In the genomic region with DNA sequence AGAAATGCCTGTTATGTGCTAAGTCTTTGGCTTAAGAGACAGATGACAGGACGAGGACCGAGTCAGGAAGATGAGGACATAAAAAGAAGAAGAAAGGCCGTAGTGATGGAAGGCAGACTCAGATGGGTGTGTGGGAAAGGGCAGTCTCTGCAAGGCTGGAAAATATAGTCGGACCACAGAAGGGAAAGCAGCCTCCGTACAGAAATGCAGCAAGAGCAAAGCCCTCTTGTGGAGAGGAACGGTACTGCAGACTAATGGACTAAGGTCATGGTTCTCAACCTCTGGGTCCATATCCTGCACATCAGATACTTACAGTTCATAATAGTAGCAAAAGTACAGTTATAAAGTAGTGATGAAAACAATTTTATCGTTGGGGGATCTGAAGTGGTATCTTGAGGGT, we compare ENCODE assay signal across 9 mouse cellular contexts. TPM values are rescaled to one million over a fixed set of nuclear protein-coding genes. Genes with fewer than 3 reads are reported as not detected.
DNase-seq lines count a peak whose midpoint lies in the region; ATAC-seq and TF ChIP-seq lines count a peak whose summit lies in the region.
"Had no signal": no experiment of that assay in that cellular context is flagged by ENCODE, and none has a peak within 500 bp of the region (broad histone marks: within the 10 kb centered on the region; RNA-seq: fewer than 3 reads in every experiment).

No protein-coding gene starts in this region.

- no peak overlapping the region for H3K9ac ChIP-seq in midbrain, embryonic 11.5 days (ENCODE audit: low read length)
- no peak overlapping the region for H3K9ac ChIP-seq in midbrain, embryonic 13.5 days (replicated peaks)
- H3K9ac ChIP-seq: hindbrain, embryonic 15.5 days had no signal

- no peak for ATAC-seq in cerebellum, adult (ENCODE audit: insufficient number of reproducible peaks, low FRiP score, low TSS enrichment)
- no peak for ATAC-seq in midbrain, embryonic 11.5 days (ENCODE audit: low FRiP score)
- ATAC-seq in midbrain, embryonic 13.5 days, result no peak
- ATAC-seq in neutrophil, adult 5-6 weeks (ENCODE audit: extremely low read depth, insufficient number of reproducible peaks, low FRiP score, poor library complexity, severe bottlenecking), result peak; percentile 28; the same call in 1 of the 2 replicates

- no peaks in the 10 kb centered on the region; the same call in 1 of the 2 replicates for H3K9me3 ChIP-seq in midbrain, embryonic 11.5 days (ENCODE audit: control insufficient read depth, low read length)
- H3K9me3 ChIP-seq in midbrain, embryonic 13.5 days, result no peaks in the 10 kb centered on the region

- H3K4me1 ChIP-seq in midbrain, embryonic 11.5 days (ENCODE audit: control insufficient read depth, insufficient read depth, low read length), result no peaks in the 10 kb centered on the region
- H3K4me1 ChIP-seq in midbrain, embryonic 13.5 days (replicated peaks), result no peaks in the 10 kb centered on the region
- no peaks in the 10 kb centered on the region for H3K4me1 ChIP-seq in embryonic fibroblast, embryonic 13.5 days (ENCODE audit: control insufficient read depth, insufficient read depth, low read length)
- H3K4me1 ChIP-seq: hindbrain, embryonic 15.5 days had no signal

- DNase-seq in cerebellum, adult 11 months, result peak; percentile 9
- peak; percentile 96 for DNase-seq in midbrain, embryonic 11.5 days (ENCODE audit: low spot score, missing footprints)
- DNase-seq in adrenal gland, postnatal 25 days, result peak; percentile 21
- DNase-seq in kidney, postnatal 4 days, result peak; percentile 64 to 76

- no peak overlapping the region for H3K27ac ChIP-seq in midbrain, embryonic 11.5 days (ENCODE audit: low read depth, low read length)
- H3K27ac ChIP-seq in midbrain, embryonic 13.5 days, result no peak overlapping the region
- no peak overlapping the region for H3K27ac ChIP-seq in embryonic fibroblast, embryonic 13.5 days (ENCODE audit: insufficient read depth, low read length)
- H3K27ac ChIP-seq: hindbrain, embryonic 15.5 days had no signal

- TF ChIP-seq POLR2A in embryonic fibroblast, embryonic 13.5 days (IDR thresholded peaks at IDR 0.05; ENCODE audit: low read depth, low read length), result no peak

- no peak overlapping the region for H3K4me2 ChIP-seq in midbrain, embryonic 11.5 days
- H3K4me2 ChIP-seq in midbrain, embryonic 13.5 days (replicated peaks), result no peak overlapping the region
- H3K4me2 ChIP-seq: hindbrain, embryonic 15.5 days had no signal

- no peak overlapping the region for H3K4me3 ChIP-seq in midbrain, embryonic 11.5 days (ENCODE audit: low read depth, low read length)
- no peak overlapping the region for H3K4me3 ChIP-seq in midbrain, embryonic 13.5 days (replicated peaks)
- H3K4me3 ChIP-seq in embryonic fibroblast, embryonic 13.5 days (ENCODE audit: insufficient read depth, low read length), result no peak overlapping the region
- H3K4me3 ChIP-seq: hindbrain, embryonic 15.5 days had no signal

- H3K27me3 ChIP-seq in midbrain, embryonic 11.5 days (ENCODE audit: control insufficient read depth, insufficient read depth, low read length), result no peaks in the 10 kb centered on the region
- H3K27me3 ChIP-seq in midbrain, embryonic 13.5 days, result no peaks in the 10 kb centered on the region
- H3K27me3 ChIP-seq: hindbrain, embryonic 15.5 days had no signal

- peak; percentile 38; the same call in 1 of the 2 replicates for TF ChIP-seq CTCF in embryonic fibroblast, embryonic 13.5 days (IDR thresholded peaks at IDR 0.05; ENCODE audit: borderline replicate concordance, insufficient read depth, low read length)

- WGBS in midbrain, embryonic 11.5 days, result 29% methylated on average over 7 of the region's 7 CpGs
- WGBS in midbrain, embryonic 13.5 days, result 32% methylated on average over 7 of the region's 7 CpGs

- no peaks in the 10 kb centered on the region for H3K36me3 ChIP-seq in midbrain, embryonic 11.5 days (ENCODE audit: control insufficient read depth, insufficient read depth, low read length)
- H3K36me3 ChIP-seq in midbrain, embryonic 13.5 days, result no peaks in the 10 kb centered on the region
- H3K36me3 ChIP-seq: hindbrain, embryonic 15.5 days had no signal

RNA-seq across cellular contexts. Expression of a gene that starts 11.7 kb away (rescaled TPM):
- polyA plus RNA-seq in midbrain, embryonic 11.5 days (2014; fragmentation: Nextera tagmentation; extraction: Ambion mirVana), result 3.6 and 4.0 TPM in 2 replicates
- 4.0 and 4.7 TPM in 2 replicates for polyA plus RNA-seq in midbrain, embryonic 13.5 days (2015; fragmentation: Nextera tagmentation; extraction: Ambion mirVana)
- total RNA-seq in adrenal gland, postnatal 25 days (2021), result 22.4 and 27.6 TPM in 2 replicates
- polyA plus RNA-seq in embryonic fibroblast, embryonic 13.5 days (2011; ENCODE audit: insufficient read length, low read depth, missing spikeins), result 2.9 and 4.9 TPM in 2 replicates
- total RNA-seq in neutrophil, adult 5-6 weeks (2017), result 19.5 and 21.4 TPM in 2 replicates

RNA-seq across cellular contexts. Expression of a gene that starts 11.9 kb away (rescaled TPM):
- polyA plus RNA-seq in midbrain, embryonic 11.5 days (2014; fragmentation: Nextera tagmentation; extraction: Ambion mirVana), result 5.9 and 6.6 TPM in 2 replicates
- polyA plus RNA-seq in midbrain, embryonic 13.5 days (2015; fragmentation: Nextera tagmentation; extraction: Ambion mirVana), result 8.2 and 9.6 TPM in 2 replicates
- 6.1 and 7.4 TPM in 2 replicates for total RNA-seq in adrenal gland, postnatal 25 days (2021)
- 1.4 and 2.7 TPM in 2 replicates for polyA plus RNA-seq in embryonic fibroblast, embryonic 13.5 days (2011; ENCODE audit: insufficient read length, low read depth, missing spikeins)
- 3.9 and 5.0 TPM in 2 replicates for total RNA-seq in neutrophil, adult 5-6 weeks (2017)

Comparison
In these comparisons a context has a peak if more than half of its experiments do, and no peak if none do; other contexts are left out.
1. DNase-seq: peak in every context shown above with its lines; median percentile 96 in midbrain, embryonic 11.5 days; 70 in kidney, postnatal 4 days; 21 in adrenal gland, postnatal 25 days; 9 in cerebellum, adult 11 months.